ENCODE assay signal across 24 mouse cellular contexts in the genomic region with DNA sequence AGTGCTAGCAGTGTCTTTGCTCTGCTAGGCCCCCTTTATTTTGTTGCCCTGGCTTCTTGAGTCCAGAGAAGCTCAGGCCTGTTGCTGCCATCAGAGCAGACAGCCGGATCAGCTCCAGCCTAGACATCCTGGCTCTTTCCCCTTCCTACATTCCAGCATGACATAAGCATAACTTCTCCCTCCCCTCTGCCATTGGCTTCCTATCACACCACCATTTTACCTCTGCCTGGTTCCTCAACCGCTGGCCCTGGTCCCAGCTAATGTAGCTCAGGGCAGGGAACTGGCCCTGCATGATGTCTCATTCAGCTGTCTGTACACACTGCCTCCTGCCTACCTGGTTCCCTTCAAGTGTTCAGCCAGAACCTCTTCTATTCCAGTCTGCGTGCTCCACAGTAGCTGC.
DNase-seq lines count a peak whose midpoint lies in the region; ATAC-seq and TF ChIP-seq lines count a peak whose summit lies in the region.
"Had no signal": no experiment of that assay in that cellular context is flagged by ENCODE, and none has a peak within 500 bp of the region (broad histone marks: within the 10 kb centered on the region; RNA-seq: fewer than 3 reads in every experiment).

No protein-coding gene starts in this region.

- no peak overlapping the region for H3K4me3 ChIP-seq in lung, embryonic 14.5 days (ENCODE audit: low read depth, low read length)
- no peak overlapping the region for H3K4me3 ChIP-seq in midbrain, postnatal 0 days (ENCODE audit: low read depth, low read length)
- H3K4me3 ChIP-seq: embryonic facial prominence, embryonic 10.5 days; heart, embryonic 10.5 days; hindbrain, embryonic 13.5 days; kidney, embryonic 15.5 days; layer of hippocampus, adult 2 months; limb, embryonic 10.5 days; liver, embryonic 15.5 days; stomach, embryonic 15.5 days had no signal

- no peaks in the 10 kb centered on the region for H3K4me1 ChIP-seq in lung, embryonic 14.5 days (ENCODE audit: insufficient read depth)
- H3K4me1 ChIP-seq in midbrain, postnatal 0 days (ENCODE audit: insufficient read depth, low read length): no peaks in the 10 kb centered on the region
- H3K4me1 ChIP-seq: embryonic facial prominence, embryonic 10.5 days; heart, embryonic 10.5 days; hindbrain, embryonic 13.5 days; kidney, embryonic 15.5 days; limb, embryonic 10.5 days; liver, embryonic 15.5 days; stomach, embryonic 15.5 days had no signal

- no peak overlapping the region for H3K4me2 ChIP-seq in lung, embryonic 14.5 days
- H3K4me2 ChIP-seq in midbrain, postnatal 0 days (ENCODE audit: low read depth, low read length, poor library complexity, severe bottlenecking): no peak overlapping the region
- H3K4me2 ChIP-seq: hindbrain, embryonic 13.5 days; kidney, embryonic 15.5 days; liver, embryonic 15.5 days; stomach, embryonic 15.5 days had no signal

- no peak for TF ChIP-seq CTCF in lung, embryonic 14.5 days (IDR thresholded peaks at IDR 0.05; ENCODE audit: low read depth)
- TF ChIP-seq CTCF in midbrain, postnatal 0 days (IDR thresholded peaks at IDR 0.05): no peak

- 71% methylated on average over 3 of the region's 3 CpGs for WGBS in lung, embryonic 14.5 days
- WGBS in midbrain, postnatal 0 days: 86% methylated on average over 3 of the region's 3 CpGs

- peak; percentile 15 for DNase-seq in heart, postnatal 4 days
- no peak for DNase-seq in heart, adult 18-20 months
- no peak for DNase-seq in lung, embryonic 14.5 days
- DNase-seq in lung, postnatal 25 days (ENCODE audit: low spot score): no peak
- DNase-seq in testis, postnatal 10 days (ENCODE audit: low spot score): peak; percentile 29
- DNase-seq in testis, postnatal 14 days (ENCODE audit: low spot score): no peak
- DNase-seq in midbrain, postnatal 0 days (ENCODE audit: low spot score): no peak
- DNase-seq: adrenal gland, adult 8-10 months; cerebellum, adult 11-12 months; cerebellum, postnatal 10 days; forebrain, postnatal 0 days; gastrocnemius, postnatal 25 days; liver had no signal

- no peaks in the 10 kb centered on the region for H3K27me3 ChIP-seq in lung, embryonic 14.5 days (ENCODE audit: insufficient read depth, low read length)
- no peaks in the 10 kb centered on the region for H3K27me3 ChIP-seq in midbrain, postnatal 0 days (ENCODE audit: insufficient read depth, low read length)
- H3K27me3 ChIP-seq: hindbrain, embryonic 13.5 days; kidney, embryonic 15.5 days; liver, embryonic 15.5 days; stomach, embryonic 15.5 days had no signal

- ATAC-seq in lung, embryonic 14.5 days (ENCODE audit: insufficient read depth): 0 out of 2 replicates have a peak, but pooled peaks have one; percentile 11
- no peak for ATAC-seq in midbrain, postnatal 0 days (ENCODE audit: low FRiP score)
- ATAC-seq: activated CD4-positive, CD25-positive, alpha-beta regulatory T cell, adult 4 months; forebrain, postnatal 0 days; midbrain, embryonic 16.5 days had no signal

- H3K9me3 ChIP-seq in lung, embryonic 14.5 days (ENCODE audit: low read depth, low read length): no peaks in the 10 kb centered on the region
- no peaks in the 10 kb centered on the region for H3K9me3 ChIP-seq in midbrain, postnatal 0 days (ENCODE audit: low read length)
- H3K9me3 ChIP-seq: embryonic facial prominence, embryonic 10.5 days; heart, embryonic 10.5 days; hindbrain, embryonic 13.5 days; kidney, embryonic 15.5 days; limb, embryonic 10.5 days; liver, embryonic 15.5 days; stomach, embryonic 15.5 days had no signal

- H3K27ac ChIP-seq in lung, embryonic 14.5 days (ENCODE audit: low read depth): peak overlapping the region; percentile 76
- H3K27ac ChIP-seq in midbrain, postnatal 0 days (ENCODE audit: low read depth, low read length): no peak overlapping the region
- H3K27ac ChIP-seq: embryonic facial prominence, embryonic 10.5 days; heart, embryonic 10.5 days; hindbrain, embryonic 13.5 days; kidney, embryonic 15.5 days; layer of hippocampus, adult 2 months; limb, embryonic 10.5 days; liver, embryonic 15.5 days; macrophage; stomach, embryonic 15.5 days had no signal

- no peak overlapping the region for H3K9ac ChIP-seq in lung, embryonic 14.5 days
- no peak overlapping the region for H3K9ac ChIP-seq in midbrain, postnatal 0 days (replicated peaks; ENCODE audit: low read length, poor library complexity, severe bottlenecking)
- H3K9ac ChIP-seq: forebrain, postnatal 0 days; hindbrain, embryonic 13.5 days; kidney, embryonic 15.5 days; liver, embryonic 15.5 days; stomach, embryonic 15.5 days had no signal

- H3K36me3 ChIP-seq in lung, embryonic 14.5 days (ENCODE audit: insufficient read depth): no peaks in the 10 kb centered on the region
- H3K36me3 ChIP-seq in midbrain, postnatal 0 days (ENCODE audit: insufficient read depth, low read length): no peaks in the 10 kb centered on the region
- H3K36me3 ChIP-seq: embryonic facial prominence, embryonic 10.5 days; heart, embryonic 10.5 days; hindbrain, embryonic 13.5 days; kidney, embryonic 15.5 days; limb, embryonic 10.5 days; liver, embryonic 15.5 days; stomach, embryonic 15.5 days had no signal

Comparison
In these comparisons a context has a peak if more than half of its experiments do, and no peak if none do; other contexts are left out.
1. DNase-seq: peak in heart, postnatal 4 days (single experiment) and testis, postnatal 10 days (single experiment); none in heart, adult 18-20 months (0 of 2), lung, embryonic 14.5 days (single experiment), lung, postnatal 25 days (single experiment), testis, postnatal 14 days (single experiment) and midbrain, postnatal 0 days (single experiment).